Mouse (Mus musculus) adrenal gland, adult (tissue): ENCODE measurements around the gene Fbxo31.
A peak's percentile ranks its signal among the peaks of the same experiment; 100 is the strongest.
"Not testable (repeated sequence)": the region's sequence is repeated elsewhere in the genome, so short reads cannot be mapped to it uniquely, and the experiment has no call there.

Source experiments
- DNase-seq, 2 experiments: peaks; one replicate each; pipeline ENCODE4 v3.0.0; 2022 to 2023; ENCODE audit warnings: low spot score in 1 of 2; ENCODE audit not compliant: inconsistent age in 2 of 2

The Fbxo31 gene

GRCm38 (mm10) chr8:121578676-121579451 is at the start of gene Fbxo31:
Fbxo31 (minus strand) TSS chr8:121578806.
- peak; percentile 94 to 98 for DNase-seq

GRCm38 (mm10) chr8:121623043-121623442 is 44.4 kb upstream of the Fbxo31 start:
- DNase-seq: no peak

- no peak for DNase-seq
Observed at GRCm38 (mm10) chr8:121621879-121622278, 43.3 kb upstream of the Fbxo31 start.

GRCm38 (mm10) chr8:121620801-121621516 is 42.4 kb upstream of the Fbxo31 start:
- peak; percentile 47 to 80 for DNase-seq

GRCm38 (mm10) chr8:121619401-121619995 is 40.9 kb upstream of the Fbxo31 start:
- DNase-seq: peak; percentile 77 to 90

GRCm38 (mm10) chr8:121613419-121613818 is 34.8 kb upstream of the Fbxo31 start:
- DNase-seq: no peak

GRCm38 (mm10) chr8:121609916-121610315 is 31.3 kb upstream of the Fbxo31 start:
- no peak for DNase-seq

GRCm38 (mm10) chr8:121609251-121609650 is 30.6 kb upstream of the Fbxo31 start:
- no peak for DNase-seq

- peak in 1 of 2 experiments; percentile 64 for DNase-seq
Observed at GRCm38 (mm10) chr8:121607661-121608060, 29.1 kb upstream of the Fbxo31 start.

GRCm38 (mm10) chr8:121603801-121604200 is 25.2 kb upstream of the Fbxo31 start:
- peak in 1 of 2 experiments; percentile 29 for DNase-seq

GRCm38 (mm10) chr8:121602860-121603259 is 24.3 kb upstream of the Fbxo31 start:
- peak; percentile 75 to 91 for DNase-seq

- no peak for DNase-seq
Observed at GRCm38 (mm10) chr8:121602411-121602810, 23.8 kb upstream of the Fbxo31 start.

- DNase-seq: no peak
Observed at GRCm38 (mm10) chr8:121599842-121600241, 21.2 kb upstream of the Fbxo31 start.

GRCm38 (mm10) chr8:121598892-121599291 is 20.3 kb upstream of the Fbxo31 start:
- DNase-seq: peak; percentile 85 to 94

GRCm38 (mm10) chr8:121598190-121598589 is 19.6 kb upstream of the Fbxo31 start:
- peak in 1 of 2 experiments; percentile 26 for DNase-seq

- not testable (repeated sequence) for DNase-seq
Observed at GRCm38 (mm10) chr8:121597492-121597891, 18.9 kb upstream of the Fbxo31 start.

- peak; percentile 48 to 53 for DNase-seq
Observed at GRCm38 (mm10) chr8:121593983-121594382, 15.4 kb upstream of the Fbxo31 start.

- peak in 1 of 2 experiments; percentile 30 for DNase-seq
Observed at GRCm38 (mm10) chr8:121593293-121593692, 14.7 kb upstream of the Fbxo31 start.

GRCm38 (mm10) chr8:121591178-121592066 is 12.8 kb upstream of the Fbxo31 start:
- peak in 1 of 2 experiments; percentile 74 for DNase-seq
